ENCODE assay signal across 11 mouse cellular contexts in genomic region chr9:105960533-105960932, GRCm38 (mm10). TPM values are rescaled to one million over a fixed set of nuclear protein-coding genes. Genes with fewer than 3 reads are reported as not detected.
DNase-seq lines count a peak whose midpoint lies in the region; ATAC-seq lines count a peak whose summit lies in the region.
"Had no signal": no experiment of that assay in that cellular context is flagged by ENCODE, and none has a peak within 500 bp of the region (broad histone marks: within the 10 kb centered on the region; RNA-seq: fewer than 3 reads in every experiment).

Col6a5 (minus strand) TSS chr9:105960643.

- WGBS in heart, embryonic 11.5 days (ENCODE audit: insufficient replicate concordance): 16% methylated on average over 13 of the region's 13 CpGs
- WGBS in forebrain, embryonic 13.5 days: 30% methylated on average over 13 of the region's 13 CpGs
- 16% methylated on average over 13 of the region's 13 CpGs for WGBS in neural tube, embryonic 15.5 days

- H3K9me3 ChIP-seq in heart, embryonic 11.5 days (replicated peaks; ENCODE audit: control insufficient read depth, low read length): no peaks in the 10 kb centered on the region
- no peaks in the 10 kb centered on the region for H3K9me3 ChIP-seq in forebrain, embryonic 13.5 days (replicated peaks)
- H3K9me3 ChIP-seq in neural tube, embryonic 15.5 days (replicated peaks): no peaks in the 10 kb centered on the region
- H3K9me3 ChIP-seq: liver, embryonic 13.5 days had no signal

- peaks cover 10% of the 10 kb centered on the region for H3K27me3 ChIP-seq in heart, embryonic 11.5 days (ENCODE audit: control insufficient read depth, insufficient read depth, low read length)
- no peaks in the 10 kb centered on the region for H3K27me3 ChIP-seq in forebrain, embryonic 13.5 days
- no peaks in the 10 kb centered on the region for H3K27me3 ChIP-seq in neural tube, embryonic 15.5 days (replicated peaks)
- H3K27me3 ChIP-seq: liver, embryonic 13.5 days had no signal

- no peak within 1 kb of the TSS for H3K4me3 ChIP-seq in heart, embryonic 11.5 days (ENCODE audit: low read depth, low read length)
- H3K4me3 ChIP-seq in forebrain, embryonic 13.5 days: no peak within 1 kb of the TSS
- H3K4me3 ChIP-seq in neural tube, embryonic 15.5 days (replicated peaks): no peak within 1 kb of the TSS
- H3K4me3 ChIP-seq: liver, embryonic 13.5 days had no signal

- no peak within 1 kb of the TSS for H3K9ac ChIP-seq in heart, embryonic 11.5 days (ENCODE audit: low read depth, low read length)
- no peak within 1 kb of the TSS for H3K9ac ChIP-seq in forebrain, embryonic 13.5 days
- no peak within 1 kb of the TSS for H3K9ac ChIP-seq in neural tube, embryonic 15.5 days (replicated peaks)
- H3K9ac ChIP-seq: liver, embryonic 13.5 days had no signal

- no peak for ATAC-seq in heart, embryonic 11.5 days (replicated peaks; ENCODE audit: insufficient number of reproducible peaks, low FRiP score, low TSS enrichment)
- no peak for ATAC-seq in forebrain, embryonic 13.5 days
- ATAC-seq in cerebellum, adult (ENCODE audit: insufficient number of reproducible peaks, low FRiP score, low TSS enrichment): no peak
- ATAC-seq in neural tube, embryonic 15.5 days (ENCODE audit: low FRiP score): no peak
- ATAC-seq: forebrain, embryonic 14.5 days had no signal

- no peaks in the 10 kb centered on the region for H3K36me3 ChIP-seq in heart, embryonic 11.5 days (ENCODE audit: control insufficient read depth, insufficient read depth, low read length)
- no peaks in the 10 kb centered on the region for H3K36me3 ChIP-seq in forebrain, embryonic 13.5 days (ENCODE audit: poor library complexity, severe bottlenecking)
- H3K36me3 ChIP-seq in neural tube, embryonic 15.5 days: no peaks in the 10 kb centered on the region
- H3K36me3 ChIP-seq: liver, embryonic 13.5 days had no signal

- H3K27ac ChIP-seq in heart, embryonic 11.5 days (ENCODE audit: low read depth, low read length): no peak within 1 kb of the TSS
- no peak within 1 kb of the TSS for H3K27ac ChIP-seq in forebrain, embryonic 13.5 days
- no peak within 1 kb of the TSS for H3K27ac ChIP-seq in neural tube, embryonic 15.5 days (replicated peaks)
- H3K27ac ChIP-seq: liver, embryonic 13.5 days had no signal

- H3K4me1 ChIP-seq in heart, embryonic 11.5 days (ENCODE audit: control insufficient read depth, insufficient read depth, low read length): peaks cover 4% of the 10 kb centered on the region; the same call in 1 of the 2 replicates
- no peaks in the 10 kb centered on the region for H3K4me1 ChIP-seq in forebrain, embryonic 13.5 days
- H3K4me1 ChIP-seq in neural tube, embryonic 15.5 days: no peaks in the 10 kb centered on the region
- H3K4me1 ChIP-seq: liver, embryonic 13.5 days had no signal

- H3K4me2 ChIP-seq in heart, embryonic 11.5 days: no peak within 1 kb of the TSS
- H3K4me2 ChIP-seq in forebrain, embryonic 13.5 days: no peak within 1 kb of the TSS
- H3K4me2 ChIP-seq in neural tube, embryonic 15.5 days: no peak within 1 kb of the TSS
- H3K4me2 ChIP-seq: liver, embryonic 13.5 days had no signal

- peak; percentile 98 for DNase-seq in heart, adult 11 months
- DNase-seq in heart, adult 9 months (ENCODE audit: low spot score in 2 of 2): peak; percentile 64 to 69
- DNase-seq in kidney, postnatal 25 days: peak; percentile 59 to 75
- DNase-seq in skeletal muscle tissue, adult 2 months (ENCODE audit: low read depth, low spot score): peak; percentile 70
- DNase-seq: B cell, adult 2 months; liver, embryonic 13.5 days had no signal

RNA-seq across cellular contexts. Expression of gene Col6a5, which starts in this region (rescaled TPM):
- polyA plus RNA-seq in heart, embryonic 11.5 days (2014; fragmentation: Nextera tagmentation; extraction: Ambion mirVana): not detected in 2 replicates
- polyA plus RNA-seq in forebrain, embryonic 13.5 days (2015; fragmentation: Nextera tagmentation; extraction: Ambion mirVana): 0.06 and 0.08 TPM in 2 replicates
- polyA plus RNA-seq in neural tube, embryonic 15.5 days (2015; fragmentation: Nextera tagmentation; extraction: Ambion mirVana): 0.04 and 0.17 TPM in 2 replicates
